Mouse (Mus musculus) erythroblast, embryonic 14.5 days (primary cell): Measurements from ENCODE around the gene Kcnmb1.

Experiments used
- GATA1 ChIP-seq: IDR thresholded peaks from 2 replicates; pipeline ENCODE4 v1.6.1; 2012; ENCODE audit warnings: low read length, inconsistent platforms, mixed read lengths
- TAL1 ChIP-seq: IDR thresholded peaks from 3 replicates; pipeline ENCODE4 v1.6.1; 2012; ENCODE audit warnings: low read length, inconsistent platforms, mixed read lengths

GRCm38 (mm10) chr11:33931836-33932385, 30.9 kb upstream of the Kcnmb1 start:
- TF ChIP-seq GATA1 (no peak), TAL1 (no peak)
